ENCODE assay signal across 21 mouse cellular contexts in genomic region chr17:71143155-71143554, GRCm38 (mm10). TPM values are rescaled to one million over a fixed set of nuclear protein-coding genes. Genes with fewer than 3 reads are reported as not detected.
A peak's percentile ranks its signal among the peaks of the same experiment; 100 is the strongest.
DNase-seq lines count a peak whose midpoint lies in the region; ATAC-seq lines count a peak whose summit lies in the region.
"Had no signal": no experiment of that assay in that cellular context is flagged by ENCODE, and none has a peak within 500 bp of the region (broad histone marks: within the 10 kb centered on the region; RNA-seq: fewer than 3 reads in every experiment).

No protein-coding gene starts in this region.

- no peak overlapping the region for H3K9ac ChIP-seq in kidney, embryonic 14.5 days (ENCODE audit: low read depth, low read length)
- no peak overlapping the region for H3K9ac ChIP-seq in neural tube, embryonic 15.5 days (replicated peaks)
- H3K9ac ChIP-seq: embryonic facial prominence, embryonic 15.5 days; forebrain, embryonic 15.5 days; heart, embryonic 13.5 days; hindbrain, embryonic 12.5 days had no signal

- no peaks in the 10 kb centered on the region for H3K27me3 ChIP-seq in kidney, embryonic 14.5 days (ENCODE audit: control insufficient read depth, insufficient read depth, low read length)
- no peaks in the 10 kb centered on the region for H3K27me3 ChIP-seq in neural tube, embryonic 15.5 days (replicated peaks)
- H3K27me3 ChIP-seq: embryonic facial prominence, embryonic 15.5 days; forebrain, embryonic 15.5 days; heart, embryonic 13.5 days; hindbrain, embryonic 12.5 days had no signal

- peaks cover 3% of the 10 kb centered on the region; the same call in 1 of the 2 replicates for H3K4me1 ChIP-seq in kidney, embryonic 14.5 days (ENCODE audit: control insufficient read depth, insufficient read depth, low read length)
- H3K4me1 ChIP-seq in neural tube, embryonic 15.5 days: peaks cover 4% of the 10 kb centered on the region; the same call in 1 of the 2 replicates
- H3K4me1 ChIP-seq: embryonic facial prominence, embryonic 15.5 days; forebrain, embryonic 10.5 days; forebrain, embryonic 15.5 days; heart, embryonic 13.5 days; hindbrain, embryonic 12.5 days had no signal

- peak; percentile 3 for DNase-seq in kidney, postnatal 10 days
- peak; percentile 9 for DNase-seq in neural tube, embryonic 10.5 days (ENCODE audit: extremely low spot score, low spot score)
- DNase-seq in layer of hippocampus, postnatal 36 days: no peak
- DNase-seq: adrenal gland, adult 8-10 months; adrenal gland, postnatal 36 days; cerebellum, adult 2 months; cerebellum, postnatal 10 days; embryo, embryonic 11 days; gastrocnemius, postnatal 10 days; heart, postnatal 36 days had no signal

- 70% methylated on average over 4 of the region's 4 CpGs for WGBS in kidney, embryonic 14.5 days
- 83% methylated on average over 4 of the region's 4 CpGs for WGBS in neural tube, embryonic 15.5 days

- no peaks in the 10 kb centered on the region for H3K36me3 ChIP-seq in kidney, embryonic 14.5 days (ENCODE audit: control insufficient read depth, insufficient read depth, low read length)
- no peaks in the 10 kb centered on the region for H3K36me3 ChIP-seq in neural tube, embryonic 15.5 days
- H3K36me3 ChIP-seq: embryonic facial prominence, embryonic 15.5 days; forebrain, embryonic 10.5 days; forebrain, embryonic 15.5 days; heart, embryonic 13.5 days; hindbrain, embryonic 12.5 days had no signal

- no peak overlapping the region for H3K4me2 ChIP-seq in kidney, embryonic 14.5 days (replicated peaks; ENCODE audit: low read depth, low read length)
- H3K4me2 ChIP-seq in neural tube, embryonic 15.5 days: no peak overlapping the region
- H3K4me2 ChIP-seq: embryonic facial prominence, embryonic 15.5 days; forebrain, embryonic 15.5 days; heart, embryonic 13.5 days; hindbrain, embryonic 12.5 days had no signal

- ATAC-seq in kidney, embryonic 14.5 days (ENCODE audit: low FRiP score, low TSS enrichment): no peak
- no peak for ATAC-seq in neural tube, embryonic 15.5 days (ENCODE audit: low FRiP score)
- ATAC-seq in granulocyte monocyte progenitor cell, adult 5-6 weeks (replicated peaks; ENCODE audit: poor library complexity, severe bottlenecking): peak; percentile 50
- 0 out of 2 replicates have a peak, but pooled peaks have one; percentile 26 for ATAC-seq in neutrophil, adult 5-6 weeks (ENCODE audit: extremely low read depth, insufficient number of reproducible peaks, low FRiP score, poor library complexity, severe bottlenecking)
- ATAC-seq: forebrain, embryonic 15.5 days; hindbrain, embryonic 16.5 days had no signal

- H3K27ac ChIP-seq in kidney, embryonic 14.5 days (ENCODE audit: low read depth, low read length): no peak overlapping the region
- no peak overlapping the region for H3K27ac ChIP-seq in neural tube, embryonic 15.5 days (replicated peaks)
- H3K27ac ChIP-seq: embryonic facial prominence, embryonic 15.5 days; forebrain, embryonic 10.5 days; forebrain, embryonic 15.5 days; heart, embryonic 13.5 days; hindbrain, embryonic 12.5 days had no signal

- H3K9me3 ChIP-seq in kidney, embryonic 14.5 days (ENCODE audit: control insufficient read depth, low read length): no peaks in the 10 kb centered on the region
- no peaks in the 10 kb centered on the region for H3K9me3 ChIP-seq in neural tube, embryonic 15.5 days (replicated peaks)
- H3K9me3 ChIP-seq: embryonic facial prominence, embryonic 15.5 days; forebrain, embryonic 10.5 days; forebrain, embryonic 15.5 days; heart, embryonic 13.5 days; hindbrain, embryonic 12.5 days had no signal

- no peak overlapping the region for H3K4me3 ChIP-seq in kidney, embryonic 14.5 days (ENCODE audit: low read length)
- H3K4me3 ChIP-seq in neural tube, embryonic 15.5 days (replicated peaks): no peak overlapping the region
- H3K4me3 ChIP-seq: embryonic facial prominence, embryonic 15.5 days; erythroblast, embryonic 14.5 days; forebrain, embryonic 10.5 days; forebrain, embryonic 15.5 days; heart, embryonic 13.5 days; hindbrain, embryonic 12.5 days had no signal

RNA-seq across cellular contexts. Expression of gene Lpin2, which starts 39.2 kb away (rescaled TPM):
- polyA plus RNA-seq in kidney, embryonic 14.5 days (2014; fragmentation: Nextera tagmentation; extraction: Ambion mirVana): 54.9 and 93.2 TPM in 2 replicates
- 42.3 and 42.6 TPM in 2 replicates for polyA plus RNA-seq in neural tube, embryonic 15.5 days (2015; fragmentation: Nextera tagmentation; extraction: Ambion mirVana)
- 27.0 and 27.9 TPM in 2 replicates for total RNA-seq in granulocyte monocyte progenitor cell, adult 5-6 weeks (2014; fragmentation: Nextera tagmentation)
- 24.9 and 42.3 TPM in 2 replicates for total RNA-seq in granulocyte monocyte progenitor cell, adult 5-6 weeks (2017)
- 118 and 135 TPM in 2 replicates for total RNA-seq in neutrophil, adult 5-6 weeks (2017)
- total RNA-seq in layer of hippocampus, postnatal 36 days (2021): 100 to 1,000 TPM; 103 to 118 TPM

Comparison
In these comparisons a context has a peak if more than half of its experiments do, and no peak if none do; other contexts are left out.
1. DNase-seq: peak in kidney, postnatal 10 days (single experiment) and neural tube, embryonic 10.5 days (single experiment); none in layer of hippocampus, postnatal 36 days (0 of 2).
2. ATAC-seq: peak in granulocyte monocyte progenitor cell, adult 5-6 weeks (single experiment) and neutrophil, adult 5-6 weeks (single experiment); none in kidney, embryonic 14.5 days (single experiment) and neural tube, embryonic 15.5 days (single experiment).